Mouse (Mus musculus) layer of hippocampus, postnatal 14 days (tissue): ENCODE results near the gene Mov10l1. TPM values are rescaled to one million over a fixed set of nuclear protein-coding genes. Genes with fewer than 3 reads are reported as not detected.
A peak's percentile ranks its signal among the peaks of the same experiment; 100 is the strongest.

Source experiments
- DNase-seq, 2 experiments: peaks; one replicate each; pipeline ENCODE4 v3.0.0; 2021 to 2022; ENCODE audit warnings: low spot score in 2 of 2, mixed read lengths in 1 of 2
- long read RNA-seq, 2 experiments: library from polyadenylated mRNA; stranded (forward); transcript quantifications; one replicate each; pipeline ENCODE4 v2.0.0; 2021
- total RNA-seq, 2 experiments: library from RNA; stranded (reverse); gene quantifications; 2 replicates each; pipeline ENCODE4 v1.2.3; 2021

The Mov10l1 gene
- total RNA-seq = not detected
- long read RNA-seq, experiment 1 = 0 reads
- long read RNA-seq, experiment 2, partial matches to known transcripts = 0 of 1 reads
- long read RNA-seq, experiment 2, other reads (novel, unspliced or antisense) = 1 of 1 reads

GRCm38 (mm10) chr15:88982534-88983079 is at the start of gene Mov10l1:
TSS of gene Mov10l1 (plus strand) at chr15:88982909.
- no peak for DNase-seq

GRCm38 (mm10) chr15:88934141-88934540 is 48.6 kb upstream of the Mov10l1 start:
- peak in 1 of 2 experiments; percentile 45 for DNase-seq

GRCm38 (mm10) chr15:88936619-88937290 is 46.0 kb upstream of the Mov10l1 start:
- DNase-seq = no peak

GRCm38 (mm10) chr15:88937291-88937650 is 45.4 kb upstream of the Mov10l1 start:
- DNase-seq = no peak

GRCm38 (mm10) chr15:88942783-88943182 is 39.9 kb upstream of the Mov10l1 start:
- no peak for DNase-seq

- DNase-seq = no peak
These were observed 38.7 kb upstream of the Mov10l1 start for GRCm38 (mm10) chr15:88943896-88944551.

- no peak for DNase-seq
These were observed 35.9 kb upstream of the Mov10l1 start for GRCm38 (mm10) chr15:88946851-88947250.

GRCm38 (mm10) chr15:88951246-88951645 is 31.5 kb upstream of the Mov10l1 start:
- no peak for DNase-seq

GRCm38 (mm10) chr15:88954368-88955072 is 28.2 kb upstream of the Mov10l1 start, which contains the start of gene Ttll8:
TSS of gene Ttll8 (minus strand) at chr15:88954418.
- DNase-seq = no peak

- DNase-seq = no peak
These were observed 27.4 kb upstream of the Mov10l1 start for GRCm38 (mm10) chr15:88955342-88955741.

- DNase-seq = no peak
These were observed 25.2 kb upstream of the Mov10l1 start for GRCm38 (mm10) chr15:88957522-88957921.

- DNase-seq = no peak
These were observed 18.6 kb upstream of the Mov10l1 start for GRCm38 (mm10) chr15:88964070-88964578.

- no peak for DNase-seq
These were observed 10.4 kb upstream of the Mov10l1 start for GRCm38 (mm10) chr15:88972300-88972699.

GRCm38 (mm10) chr15:88978281-88979137 is 4.2 kb upstream of the Mov10l1 start, which contains the start of gene Mlc1:
TSS of gene Mlc1 (minus strand) at chr15:88979007.
- peak; percentile 29 to 80 for DNase-seq

- no peak for DNase-seq
These were observed 3.6 kb upstream of the Mov10l1 start for GRCm38 (mm10) chr15:88979138-88979446.

GRCm38 (mm10) chr15:88989236-88989635 is 6.5 kb downstream of the Mov10l1 start:
- DNase-seq = no peak

- DNase-seq = no peak
These were observed 15.9 kb downstream of the Mov10l1 start for GRCm38 (mm10) chr15:88998636-88999035.

GRCm38 (mm10) chr15:88999124-88999523 is 16.4 kb downstream of the Mov10l1 start:
- DNase-seq = peak in 1 of 2 experiments; percentile 16

- DNase-seq = no peak
These were observed 17.7 kb downstream of the Mov10l1 start for GRCm38 (mm10) chr15:89000367-89000766.

GRCm38 (mm10) chr15:89001245-89001644 is 18.5 kb downstream of the Mov10l1 start:
- DNase-seq = no peak
